Mouse (Mus musculus): ENCODE results near the gene Tead2.

GRCm38 (mm10) chr7:45168656-45169055 lies 46.9 kb upstream of the Tead2 start:
- TF ChIP-seq CTCF (IDR thresholded peaks at IDR 0.05) (no peak), EP300 (IDR thresholded peaks at IDR 0.05) (no peak)
